Mouse (Mus musculus) inflammation-experienced regulatory T-cells, adult 6 months (primary cell): ENCODE measurements around the gene Prkd3. TPM values are rescaled to one million over a fixed set of nuclear protein-coding genes. Genes with fewer than 3 reads are reported as not detected.

Experiments
- ATAC-seq: one replicate; pipeline ENCODE4 v1.8.0; 2017
- polyA plus RNA-seq, 3 experiments: library from polyadenylated mRNA; unstranded; fragments of 100-300 nt; shearing (Covaris generic); gene quantifications; one replicate each; pipeline ENCODE4 v1.2.1; 2017

Gene Prkd3
- polyA plus RNA-seq, 3 experiments from 2014 or later: 2.8 to 7.7 (median 5.0) TPM

DNA sequence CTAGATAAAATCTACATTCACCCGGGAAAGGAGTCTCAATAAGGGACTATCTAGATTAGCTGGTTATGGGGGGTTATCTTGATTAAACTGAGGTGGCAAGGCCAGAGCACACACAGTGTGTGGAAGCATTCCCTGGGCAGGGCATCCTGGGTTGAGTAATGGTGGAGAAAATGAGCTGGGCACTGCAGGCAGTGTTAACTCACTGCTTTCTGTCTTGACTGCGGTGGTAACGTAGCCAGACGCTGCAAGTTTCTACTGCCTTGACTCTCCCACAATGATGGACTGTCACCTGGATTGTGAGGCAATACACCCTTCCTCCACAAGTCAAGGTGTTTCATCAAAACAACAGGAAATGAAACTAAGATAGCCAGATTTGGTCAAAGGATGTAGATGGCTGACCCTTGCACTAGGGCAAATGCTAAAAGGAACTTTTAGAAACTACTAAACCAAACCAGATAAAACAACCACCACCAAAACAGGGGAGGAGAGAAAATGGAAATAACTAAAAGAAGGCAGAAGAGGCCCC lies 20.8 kb downstream of the Prkd3 start:
- no peak for ATAC-seq

DNA sequence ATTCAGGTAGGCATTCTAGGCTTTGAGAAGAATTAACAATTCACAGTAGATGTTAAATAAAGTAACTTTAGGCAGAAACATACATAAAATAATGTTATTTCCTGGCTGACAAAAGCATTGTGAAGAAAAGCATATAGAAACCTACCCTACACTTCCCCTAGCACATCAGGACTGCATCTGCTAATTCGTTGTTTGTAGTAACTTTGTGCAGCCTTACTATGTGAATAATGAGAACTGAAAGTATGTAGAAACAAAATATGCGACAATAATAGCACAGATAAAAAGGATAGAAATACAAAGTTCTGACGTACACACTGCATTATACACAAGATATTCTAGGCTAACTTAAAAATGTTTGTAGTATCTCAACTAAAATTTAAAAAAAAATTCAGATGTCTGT lies 21.4 kb downstream of the Prkd3 start:
- ATAC-seq: no peak

- ATAC-seq: no peak
These were observed 22.5 kb downstream of the Prkd3 start for GRCm38 (mm10) chr17:78998130-78998529.

DNA sequence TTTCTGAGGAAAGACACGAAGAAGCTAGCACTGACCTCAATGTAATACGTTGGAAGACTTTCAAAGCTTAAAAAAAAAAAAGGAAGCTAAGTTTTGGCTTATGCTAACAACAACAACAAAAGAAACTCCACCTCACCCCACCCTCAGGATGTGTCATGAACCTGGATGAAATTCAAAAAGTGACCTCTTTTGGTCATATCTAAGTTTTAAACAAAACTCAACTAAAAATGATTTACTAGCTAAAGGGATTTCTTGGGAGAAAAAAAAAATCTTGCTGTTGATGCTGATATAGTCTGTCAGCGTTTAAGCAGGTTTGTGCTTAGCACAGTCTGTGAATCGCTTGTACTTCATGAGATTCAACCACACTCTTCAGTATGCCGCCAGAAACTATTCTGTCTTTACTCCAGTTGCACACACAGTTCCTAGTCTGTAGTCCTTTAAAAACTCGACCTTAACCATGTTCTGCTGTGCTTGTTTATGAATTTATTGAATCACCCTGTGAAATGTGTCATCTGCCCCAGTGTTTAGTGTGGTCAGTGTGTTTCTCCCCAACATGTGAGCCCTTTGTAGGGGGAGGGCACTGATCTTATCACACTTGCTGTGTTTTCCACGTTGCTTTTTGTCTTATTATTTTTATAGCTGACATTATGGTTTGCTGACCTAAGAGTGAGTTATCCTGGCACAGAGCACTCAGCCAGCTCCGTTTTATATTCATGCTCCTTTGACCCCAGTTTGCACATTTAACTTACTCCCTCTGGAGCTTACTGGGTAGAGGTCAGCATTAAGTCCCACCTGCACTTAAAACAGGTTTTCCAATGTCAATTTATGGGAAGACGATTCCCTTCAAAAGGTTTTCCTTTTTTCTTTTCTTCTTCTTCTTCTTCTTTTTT lies 25.4 kb downstream of the Prkd3 start:
- ATAC-seq: no peak

DNA sequence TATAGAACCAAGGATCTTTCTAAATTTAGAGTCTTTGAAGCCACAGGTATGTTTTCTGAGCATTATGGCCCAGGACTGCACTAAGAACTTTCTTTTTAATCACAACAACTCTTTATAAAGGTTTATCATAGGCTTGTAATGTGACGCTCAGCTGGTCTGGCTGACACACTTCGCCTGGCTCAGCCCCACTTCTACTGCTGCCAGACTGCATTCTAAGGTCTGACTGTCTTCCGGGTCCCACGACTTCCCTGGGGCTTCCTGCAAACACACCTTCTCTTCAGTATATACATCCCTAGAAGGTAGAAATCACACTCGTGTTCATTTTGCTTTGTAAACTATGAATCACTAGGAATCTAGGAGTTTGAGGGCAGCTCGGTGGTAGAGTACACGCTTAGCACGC lies 26.2 kb downstream of the Prkd3 start:
- ATAC-seq: no peak

DNA sequence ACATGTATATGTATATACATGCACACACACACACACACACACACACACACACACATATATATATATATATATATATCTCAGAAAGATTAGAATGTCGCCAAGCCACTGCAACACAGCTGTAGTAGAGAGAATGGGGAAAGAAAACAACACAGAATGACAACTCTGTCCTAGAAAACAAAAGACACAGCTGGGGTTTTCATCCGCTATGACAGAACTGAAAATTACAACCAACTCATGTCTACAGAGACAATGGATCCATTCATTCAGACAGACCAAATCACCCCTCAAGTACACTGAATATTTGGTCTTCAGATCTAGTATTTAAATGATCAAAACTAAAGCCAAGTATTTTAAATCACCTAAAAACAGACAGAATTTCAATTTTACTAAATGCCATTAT lies 26.9 kb downstream of the Prkd3 start:
- ATAC-seq: no peak

DNA sequence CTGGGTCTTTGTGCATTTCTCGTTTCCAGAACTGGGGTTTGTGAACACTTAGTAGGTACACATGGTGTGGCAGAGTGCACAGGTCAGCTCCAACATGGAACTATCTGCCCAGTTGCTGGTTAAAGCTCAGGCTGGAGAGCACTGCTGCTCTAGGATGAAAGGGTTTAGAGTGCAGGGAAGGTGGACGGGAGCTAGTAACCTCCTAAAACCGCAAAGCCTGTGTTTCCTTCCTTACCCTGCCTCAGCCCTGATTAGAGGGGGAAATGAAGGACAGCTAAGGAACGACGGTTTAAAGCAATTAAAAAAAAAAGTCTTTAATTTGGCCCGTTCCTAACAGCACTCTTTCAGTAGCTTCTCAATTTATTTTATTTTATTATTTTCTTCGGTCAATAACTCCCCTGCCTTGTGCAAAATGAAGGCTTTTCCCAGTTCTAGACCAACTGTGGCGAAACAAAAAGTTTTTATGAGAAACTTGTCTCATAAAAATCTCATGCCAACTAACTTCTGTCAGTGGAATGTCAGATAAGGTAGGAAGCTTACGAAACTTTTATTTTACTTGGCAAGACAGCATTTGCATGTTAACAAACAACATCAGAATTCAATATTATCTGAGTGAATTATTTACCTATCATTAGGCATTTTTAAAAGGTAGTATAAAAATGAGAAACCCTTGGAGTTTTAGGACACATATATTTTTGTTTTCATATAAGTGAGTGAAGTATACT lies 28.2 kb downstream of the Prkd3 start:
- no peak for ATAC-seq

GRCm38 (mm10) chr17:78991549-78991948 lies 29.1 kb downstream of the Prkd3 start:
- ATAC-seq: no peak

DNA sequence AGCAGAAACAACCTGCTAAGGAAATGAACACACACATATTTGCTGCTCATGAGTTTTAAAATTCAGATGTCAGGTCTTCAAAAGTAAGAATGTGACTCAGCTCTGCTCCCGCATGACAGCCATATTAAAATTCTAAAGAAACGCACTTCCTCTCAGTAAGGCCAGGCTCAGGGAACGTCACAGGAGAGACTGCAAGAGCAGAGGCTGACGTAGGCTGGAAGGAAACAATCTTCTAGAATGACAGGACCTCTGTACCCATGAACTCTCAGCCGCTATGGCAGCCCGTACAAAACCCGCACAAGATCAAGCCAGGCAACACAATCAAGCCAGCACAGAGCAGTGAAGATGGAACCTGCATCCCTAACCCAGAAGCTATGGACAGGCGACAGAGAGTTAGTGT lies 31.6 kb downstream of the Prkd3 start:
- ATAC-seq: peak; percentile 28

DNA sequence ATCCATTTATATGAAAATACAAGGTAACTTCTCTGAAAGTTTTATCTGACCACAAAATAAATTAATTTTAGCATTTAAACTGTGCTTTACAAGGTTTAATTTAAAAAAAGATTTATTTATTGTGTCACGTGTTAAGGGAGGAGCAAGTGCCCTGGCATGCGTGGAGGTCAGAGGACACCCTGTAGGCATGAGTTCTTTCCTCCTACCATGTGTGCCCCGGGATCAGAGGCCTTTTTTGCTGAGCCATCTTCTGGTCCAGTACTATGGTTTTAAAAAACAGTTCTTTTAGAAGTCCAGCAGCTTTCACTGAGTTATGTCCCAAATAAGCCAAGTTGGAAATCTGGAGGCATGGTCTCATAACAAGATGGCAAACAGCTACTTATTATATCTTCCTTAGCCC lies 36.9 kb downstream of the Prkd3 start:
- no peak for ATAC-seq

- ATAC-seq: no peak
These were observed 37.5 kb downstream of the Prkd3 start for GRCm38 (mm10) chr17:78983166-78983565.

- ATAC-seq: no peak
These were observed 52.1 kb downstream of the Prkd3 start for GRCm38 (mm10) chr17:78968500-78968899.

- no peak for ATAC-seq
These were observed 54.3 kb downstream of the Prkd3 start for GRCm38 (mm10) chr17:78966092-78966883.

GRCm38 (mm10) chr17:78964387-78964786 lies 56.2 kb downstream of the Prkd3 start:
- no peak for ATAC-seq

DNA sequence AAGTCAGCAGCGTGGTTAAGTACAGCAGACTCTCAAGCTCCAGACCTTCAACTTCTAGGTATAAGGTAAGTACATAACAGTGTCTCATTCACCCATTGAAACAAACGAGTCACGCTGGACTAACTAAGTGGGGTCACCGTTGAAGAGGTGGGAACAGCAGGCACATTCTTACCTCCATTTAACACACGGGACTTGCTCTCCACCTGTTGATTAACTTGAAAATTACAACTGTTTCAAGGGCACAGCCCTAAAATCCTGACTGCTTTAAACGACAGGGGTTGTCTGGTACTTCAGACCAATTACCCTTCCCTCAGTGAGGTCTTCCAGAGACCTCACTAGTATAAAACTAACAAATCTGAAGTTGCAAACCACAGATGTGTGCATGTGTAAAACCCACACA lies 61.1 kb downstream of the Prkd3 start:
- ATAC-seq: no peak

DNA sequence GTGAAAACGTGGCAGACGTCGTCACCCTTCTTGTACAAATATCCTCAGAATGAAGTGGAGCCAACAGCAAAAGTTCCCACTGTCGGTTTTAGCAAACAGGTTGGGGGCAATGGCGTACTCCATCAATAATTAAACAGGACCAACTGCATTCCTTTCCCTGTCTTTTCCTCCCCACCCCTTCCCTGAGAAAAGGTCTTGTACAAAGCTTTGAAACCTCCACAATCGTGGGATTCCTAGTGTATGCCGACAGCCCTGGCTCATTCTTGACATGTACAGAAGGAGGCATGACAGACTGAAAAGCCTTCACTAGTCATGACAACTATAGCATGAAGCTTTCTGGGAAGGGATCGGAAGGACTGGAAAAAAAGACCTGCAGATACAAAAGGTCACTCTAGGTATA lies 67.4 kb downstream of the Prkd3 start:
- ATAC-seq: no peak

GRCm38 (mm10) chr17:78952070-78952469 lies 68.5 kb downstream of the Prkd3 start:
- no peak for ATAC-seq

DNA sequence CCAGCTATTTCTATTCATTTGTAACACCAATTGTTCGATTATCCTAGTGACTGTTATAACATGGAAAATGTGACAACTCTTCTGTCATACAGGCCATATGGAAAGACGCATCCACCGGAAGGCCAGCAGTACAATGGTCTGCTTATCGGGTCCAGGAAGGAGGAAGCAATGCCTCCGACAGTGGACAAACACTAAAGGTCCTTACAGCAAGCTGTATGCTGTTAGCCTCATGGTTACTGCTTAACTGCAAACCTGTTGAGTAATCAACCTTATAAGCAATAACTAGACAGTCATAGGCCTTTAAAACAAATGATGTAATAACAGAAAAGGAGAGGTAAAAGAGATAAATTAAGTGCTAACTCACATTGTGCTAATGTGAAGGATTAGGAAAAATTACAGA lies 69.4 kb downstream of the Prkd3 start:
- ATAC-seq: no peak

DNA sequence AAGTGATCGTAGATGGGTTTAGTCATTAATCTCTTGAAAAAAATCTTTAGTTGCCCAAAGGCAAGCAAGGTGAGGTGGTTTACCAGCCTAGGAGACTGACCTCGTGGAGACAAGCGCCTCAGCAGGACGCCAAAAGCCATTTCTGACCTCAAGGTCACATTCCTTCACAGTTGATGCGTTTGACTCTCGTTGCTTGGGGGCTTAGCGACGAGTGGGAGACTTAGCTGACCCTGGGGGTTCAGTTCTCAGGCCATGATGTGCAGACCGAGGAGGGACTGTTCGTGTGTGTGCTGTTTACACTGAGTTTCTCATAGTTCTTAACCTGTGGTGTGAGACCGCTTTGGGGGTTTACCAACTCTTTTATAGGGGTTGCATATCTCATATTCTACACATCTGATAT lies 78.0 kb downstream of the Prkd3 start:
- no peak for ATAC-seq

DNA sequence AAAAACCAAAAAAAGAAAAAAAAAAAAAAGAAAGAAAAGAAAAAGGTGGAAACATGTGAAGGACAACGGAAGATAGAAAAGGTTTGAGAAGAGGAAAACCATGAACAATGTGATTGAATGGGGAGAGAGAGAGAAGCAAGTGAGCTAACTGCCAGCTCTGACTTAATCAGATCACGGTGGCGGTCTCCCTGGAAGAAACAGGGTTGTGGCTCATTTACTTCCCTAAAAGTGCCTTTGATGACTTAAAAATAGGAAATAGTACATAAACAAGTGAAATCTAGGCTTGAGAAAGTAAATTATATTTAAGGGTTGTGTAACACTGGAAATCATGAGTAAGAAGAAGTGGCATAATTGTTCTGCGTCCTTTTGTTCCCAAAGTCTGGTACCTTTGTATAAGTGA lies 81.7 kb downstream of the Prkd3 start:
- no peak for ATAC-seq

GRCm38 (mm10) chr17:78937229-78937853 lies 83.3 kb downstream of the Prkd3 start:
- no peak for ATAC-seq

DNA sequence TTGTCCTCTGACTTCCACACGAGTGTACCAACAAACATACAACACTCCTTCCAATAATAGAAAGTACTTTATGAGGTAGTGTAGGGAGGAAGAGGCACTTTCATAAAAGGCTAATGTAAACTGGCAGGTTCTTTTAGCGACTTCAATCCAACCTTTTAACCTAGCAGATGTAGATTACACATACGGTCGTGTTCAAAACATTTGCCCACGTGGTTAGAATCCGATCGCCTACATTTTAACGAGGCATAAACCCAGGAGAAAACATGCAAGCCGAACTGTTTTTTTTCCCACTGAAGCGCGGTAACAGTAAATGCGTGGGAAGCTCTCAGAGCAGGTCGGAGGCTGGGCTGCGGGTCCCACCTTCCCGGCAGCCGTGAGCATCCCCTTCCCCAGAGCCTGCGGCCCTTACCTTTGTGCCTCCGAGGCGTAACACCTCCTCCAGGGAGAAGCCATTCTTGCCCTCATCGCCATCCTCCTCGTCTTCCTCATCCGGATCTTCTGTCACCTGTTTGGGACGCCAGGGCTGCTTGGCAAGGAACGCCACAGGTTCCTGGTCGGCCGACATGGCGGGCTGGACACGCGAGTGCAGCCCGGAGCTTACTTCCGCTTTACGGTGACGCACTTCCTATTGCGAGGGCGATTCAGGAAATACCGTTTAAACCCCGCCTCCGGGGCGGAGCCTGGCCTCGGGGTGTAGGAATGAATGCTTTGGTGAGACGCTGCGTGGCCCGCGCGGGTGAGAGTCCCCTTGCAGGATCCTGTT lies 84.0 kb downstream of the Prkd3 start, which contains the start of the genes Cebpz and Ndufaf7:
Cebpz (minus strand) TSS at position 601 of the 763 bp plus-strand sequence.
Ndufaf7 (plus strand) TSS at position 671 of the 763 bp plus-strand sequence.
- peak; percentile 99 for ATAC-seq
